Comparison of ENCODE assay signal across 9 mouse cellular contexts in the genomic region with DNA sequence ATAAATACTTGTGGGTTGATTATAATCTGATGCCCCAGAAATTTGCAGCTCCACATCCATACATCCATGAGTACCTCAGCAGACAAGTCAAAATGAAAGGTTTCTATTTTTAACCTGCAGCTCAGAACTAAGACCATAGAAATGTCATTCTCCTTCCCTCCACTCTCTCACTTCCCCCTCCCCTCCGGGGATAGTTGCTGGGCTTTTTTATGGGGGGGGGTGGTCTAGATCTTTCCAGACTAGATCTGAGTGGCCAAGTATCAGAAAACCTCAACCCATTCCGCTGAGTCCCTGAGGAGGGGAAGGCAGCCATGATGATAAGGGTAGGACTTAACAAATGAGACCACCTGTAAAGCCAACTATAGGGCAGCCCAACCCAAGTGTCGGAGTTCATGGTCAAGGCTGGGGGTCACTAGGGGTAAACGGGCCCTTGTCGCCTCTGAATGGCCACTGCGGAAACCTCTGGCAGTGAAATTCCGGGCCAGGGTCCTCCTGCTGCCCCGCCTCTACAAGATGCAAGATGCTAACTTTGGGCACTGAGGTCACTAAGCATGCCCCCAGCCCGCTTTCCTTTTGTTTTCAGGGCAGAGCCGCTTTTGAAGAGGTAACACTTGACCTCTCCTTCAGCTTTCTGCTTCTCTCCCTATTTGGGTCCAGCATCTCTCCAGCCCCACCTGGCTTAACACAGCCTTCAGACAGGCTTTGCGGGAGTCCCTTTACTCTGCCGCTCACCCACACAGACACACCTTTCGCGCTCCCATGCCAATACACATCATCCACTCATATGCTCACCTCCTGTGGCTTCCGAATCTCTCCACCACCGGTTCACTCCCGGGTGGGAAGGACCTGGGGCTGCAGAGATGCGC. TPM values are rescaled to one million over a fixed set of nuclear protein-coding genes. Genes with fewer than 3 reads are reported as not detected.
DNase-seq lines count a peak whose midpoint lies in the region; ATAC-seq lines count a peak whose summit lies in the region.
"Had no signal": no experiment of that assay in that cellular context is flagged by ENCODE, and none has a peak within 500 bp of the region (broad histone marks: within the 10 kb centered on the region; RNA-seq: fewer than 3 reads in every experiment).

No protein-coding gene starts in this region.

- H3K27me3 ChIP-seq in hindbrain, embryonic 16.5 days (replicated peaks; ENCODE audit: control insufficient read depth, insufficient read depth, low read length): peaks cover 33% of the 10 kb centered on the region
- peaks cover 60% of the 10 kb centered on the region for H3K27me3 ChIP-seq in neural tube, embryonic 12.5 days (replicated peaks)

- H3K4me1 ChIP-seq in hindbrain, embryonic 16.5 days (ENCODE audit: control insufficient read depth, insufficient read depth, low read depth, low read length): no peaks in the 10 kb centered on the region
- peaks cover 8% of the 10 kb centered on the region; the same call in 1 of the 2 replicates for H3K4me1 ChIP-seq in neural tube, embryonic 12.5 days

- H3K9ac ChIP-seq in hindbrain, embryonic 16.5 days (ENCODE audit: low read depth, low read length): peak overlapping the region; percentile 58
- H3K9ac ChIP-seq in neural tube, embryonic 12.5 days: 0 out of 2 replicates have a peak overlapping the region, but pooled peaks have one; percentile 8

- peak overlapping the region; percentile 28 for H3K4me3 ChIP-seq in hindbrain, embryonic 16.5 days (ENCODE audit: low read length)
- 0 out of 2 replicates have a peak overlapping the region, but pooled peaks have one; percentile 0 for H3K4me3 ChIP-seq in neural tube, embryonic 12.5 days

- H3K4me2 ChIP-seq in hindbrain, embryonic 16.5 days (ENCODE audit: low read length): peak overlapping the region; percentile 56
- H3K4me2 ChIP-seq in neural tube, embryonic 12.5 days (replicated peaks): peak overlapping the region; percentile 53

- no peaks in the 10 kb centered on the region for H3K9me3 ChIP-seq in hindbrain, embryonic 16.5 days (ENCODE audit: control insufficient read depth, low read length)
- no peaks in the 10 kb centered on the region for H3K9me3 ChIP-seq in neural tube, embryonic 12.5 days

- DNase-seq in cerebellum, adult 18-20 months: peak; percentile 79 to 80
- peak; percentile 28 for DNase-seq in embryo, embryonic 11 days
- no peak for DNase-seq in adrenal gland, adult 18-20 months (ENCODE audit: low spot score in 2 of 2)
- DNase-seq in ovary, postnatal 10 days (ENCODE audit: low spot score): no peak
- no peak for DNase-seq in layer of hippocampus, adult 9-11 months
- DNase-seq: heart, postnatal 10 days; thymus, postnatal 25 days had no signal

- ATAC-seq in hindbrain, embryonic 16.5 days: no peak; the same call in 1 of the 2 replicates
- no peak for ATAC-seq in neural tube, embryonic 12.5 days (ENCODE audit: low FRiP score, low read depth)

- no peaks in the 10 kb centered on the region for H3K36me3 ChIP-seq in hindbrain, embryonic 16.5 days (ENCODE audit: control insufficient read depth, insufficient read depth, low read length)
- no peaks in the 10 kb centered on the region for H3K36me3 ChIP-seq in neural tube, embryonic 12.5 days

- peak overlapping the region; percentile 70 for H3K27ac ChIP-seq in hindbrain, embryonic 16.5 days (ENCODE audit: low read depth, low read length)
- H3K27ac ChIP-seq in neural tube, embryonic 12.5 days: no peak overlapping the region

- WGBS in hindbrain, embryonic 16.5 days: 10% methylated on average over 18 of the region's 18 CpGs
- WGBS in neural tube, embryonic 12.5 days: 7% methylated on average over 18 of the region's 18 CpGs

RNA-seq across cellular contexts. Expression of a gene that starts 6.6 kb away (rescaled TPM):
- 0.80 and 0.84 TPM in 2 replicates for polyA plus RNA-seq in hindbrain, embryonic 16.5 days (2015; fragmentation: Nextera tagmentation; extraction: Ambion mirVana)
- polyA plus RNA-seq in neural tube, embryonic 12.5 days (2016; fragmentation: Nextera tagmentation; extraction: Ambion mirVana): 0.57 and 0.68 TPM in 2 replicates
- total RNA-seq in adrenal gland, adult 18-20 months (2021): not detected
- total RNA-seq: heart, postnatal 10 days had no signal

RNA-seq across cellular contexts. Expression of a gene that starts 8.6 kb away (rescaled TPM):
- 7.3 and 7.8 TPM in 2 replicates for polyA plus RNA-seq in hindbrain, embryonic 16.5 days (2015; fragmentation: Nextera tagmentation; extraction: Ambion mirVana)
- polyA plus RNA-seq in neural tube, embryonic 12.5 days (2016; fragmentation: Nextera tagmentation; extraction: Ambion mirVana): 11.6 and 13.4 TPM in 2 replicates
- not detected for total RNA-seq in adrenal gland, adult 18-20 months (2021)
- total RNA-seq: heart, postnatal 10 days had no signal

RNA-seq across cellular contexts. Expression of a gene that starts 18.3 kb away (rescaled TPM):
- 14.9 and 15.2 TPM in 2 replicates for polyA plus RNA-seq in hindbrain, embryonic 16.5 days (2015; fragmentation: Nextera tagmentation; extraction: Ambion mirVana)
- 11.3 and 14.3 TPM in 2 replicates for polyA plus RNA-seq in neural tube, embryonic 12.5 days (2016; fragmentation: Nextera tagmentation; extraction: Ambion mirVana)
- not detected for total RNA-seq in adrenal gland, adult 18-20 months (2021)
- total RNA-seq: heart, postnatal 10 days had no signal

RNA-seq across cellular contexts. Expression of a gene that starts 32.9 kb away (rescaled TPM):
- polyA plus RNA-seq in hindbrain, embryonic 16.5 days (2015; fragmentation: Nextera tagmentation; extraction: Ambion mirVana): 1.8 and 2.1 TPM in 2 replicates
- 1.3 TPM in 2 replicates for polyA plus RNA-seq in neural tube, embryonic 12.5 days (2016; fragmentation: Nextera tagmentation; extraction: Ambion mirVana)
- not detected for total RNA-seq in adrenal gland, adult 18-20 months (2021)
- total RNA-seq: heart, postnatal 10 days had no signal

RNA-seq across cellular contexts. Expression of a gene that starts 50.3 kb away (rescaled TPM):
- 31.1 and 33.3 TPM in 2 replicates for polyA plus RNA-seq in hindbrain, embryonic 16.5 days (2015; fragmentation: Nextera tagmentation; extraction: Ambion mirVana)
- 33.0 and 35.0 TPM in 2 replicates for polyA plus RNA-seq in neural tube, embryonic 12.5 days (2016; fragmentation: Nextera tagmentation; extraction: Ambion mirVana)
- 100 to 1,000 TPM; 157 to 179 TPM for total RNA-seq in adrenal gland, adult 18-20 months (2021)

Comparison
In these comparisons a context has a peak if more than half of its experiments do, and no peak if none do; other contexts are left out.
1. DNase-seq: peak in cerebellum, adult 18-20 months (2 of 2) and embryo, embryonic 11 days (single experiment); none in adrenal gland, adult 18-20 months (0 of 2), ovary, postnatal 10 days (single experiment) and layer of hippocampus, adult 9-11 months (single experiment).